Mouse (Mus musculus) adrenal gland, adult 8-10 months (tissue): ENCODE results near the gene Gramd1a. TPM values are rescaled to one million over a fixed set of nuclear protein-coding genes. Genes with fewer than 3 reads are reported as not detected.

Experiments used
- DNase-seq: peaks from one replicate; pipeline ENCODE4 v3.0.0; 2022
- total RNA-seq, 4 experiments: library from RNA; stranded (reverse); gene quantifications; 2 replicates each; pipeline ENCODE4 v1.2.4; 2022

Gramd1a gene
- total RNA-seq, 4 experiments from 2014 or later, result 37.7 to 65.1 (median 55.4) TPM

DNA sequence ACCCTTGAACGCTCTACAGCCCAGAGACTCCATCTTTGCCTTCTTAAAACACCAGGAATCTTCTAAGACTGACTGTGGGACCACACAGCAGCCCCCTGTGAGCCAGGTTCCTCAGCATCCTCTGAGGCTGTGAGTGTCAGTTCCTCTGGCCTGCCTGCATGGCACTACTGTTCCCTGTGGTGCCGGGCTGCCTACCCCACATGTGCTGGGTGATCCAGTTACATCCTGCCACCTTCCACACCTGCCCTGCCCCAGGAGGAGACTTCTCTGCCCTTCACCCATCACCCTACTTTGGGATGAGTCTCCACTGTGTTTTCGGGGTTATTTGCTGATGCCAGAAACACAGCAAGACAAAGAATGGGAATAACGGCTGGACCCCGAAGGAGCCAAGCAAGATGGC, 36.1 kb downstream of the Gramd1a start:
- DNase-seq, result no peak

DNA sequence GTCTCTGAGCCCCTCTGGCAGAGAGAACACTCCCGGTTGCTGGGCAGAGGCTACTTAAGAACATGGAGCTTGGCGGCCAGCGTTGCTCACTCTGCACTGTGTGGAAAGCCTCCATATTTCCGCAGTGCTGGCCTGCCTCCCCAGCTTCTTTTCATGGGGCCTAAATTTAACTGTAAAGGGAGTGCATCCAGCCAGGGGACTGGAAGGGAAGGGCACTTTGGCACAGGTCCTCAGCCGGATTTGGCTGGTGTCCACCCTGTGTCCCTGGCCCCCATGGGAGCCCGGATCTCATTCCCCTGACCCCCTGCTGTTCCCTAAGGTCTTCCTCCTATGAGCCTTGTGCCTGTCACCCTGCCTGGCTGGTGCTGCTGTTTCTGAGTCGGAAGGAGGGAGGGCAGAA, 37.2 kb downstream of the Gramd1a start:
- no peak for DNase-seq

DNA sequence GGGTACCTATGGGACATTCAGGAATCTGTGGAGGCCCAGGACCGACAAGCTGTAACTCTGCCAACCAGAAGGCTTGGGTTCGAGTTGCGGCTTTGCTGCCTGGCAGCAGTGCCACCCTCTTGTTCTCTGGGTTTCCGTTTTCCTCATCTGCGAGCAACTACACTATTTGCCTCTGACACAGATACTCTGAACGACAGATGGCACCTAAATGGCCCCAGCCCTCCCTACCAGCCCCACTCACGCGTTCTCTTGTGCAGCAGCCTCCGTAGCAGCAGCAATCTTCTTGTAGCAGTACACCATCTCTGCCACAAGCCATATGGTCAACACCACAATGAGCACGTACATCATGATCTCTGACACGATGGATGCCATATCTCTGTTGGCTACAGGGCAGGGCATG, 38.2 kb downstream of the Gramd1a start:
- DNase-seq, result no peak

DNA sequence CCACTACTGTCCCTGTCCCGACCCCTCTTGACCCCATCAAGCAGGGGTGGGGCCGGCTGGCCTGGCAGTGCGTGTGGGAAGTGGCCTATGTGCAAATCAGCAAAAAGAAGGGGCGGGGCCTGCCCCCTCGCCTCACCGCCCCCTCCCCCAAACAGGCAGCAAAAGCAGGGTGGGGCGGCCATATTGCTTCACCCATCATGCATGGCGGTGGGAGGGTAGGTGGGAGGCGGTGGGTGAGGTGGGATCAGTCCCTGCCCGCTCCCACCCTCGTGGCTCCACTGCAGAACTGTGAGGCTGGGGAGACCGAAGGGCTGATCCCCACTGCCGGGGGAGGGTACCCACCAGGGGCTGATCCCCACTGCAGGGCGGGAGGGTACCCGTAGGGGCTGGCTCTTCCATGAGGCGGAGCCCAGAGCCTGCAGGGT, 39.0 kb downstream of the Gramd1a start:
- no peak for DNase-seq

DNA sequence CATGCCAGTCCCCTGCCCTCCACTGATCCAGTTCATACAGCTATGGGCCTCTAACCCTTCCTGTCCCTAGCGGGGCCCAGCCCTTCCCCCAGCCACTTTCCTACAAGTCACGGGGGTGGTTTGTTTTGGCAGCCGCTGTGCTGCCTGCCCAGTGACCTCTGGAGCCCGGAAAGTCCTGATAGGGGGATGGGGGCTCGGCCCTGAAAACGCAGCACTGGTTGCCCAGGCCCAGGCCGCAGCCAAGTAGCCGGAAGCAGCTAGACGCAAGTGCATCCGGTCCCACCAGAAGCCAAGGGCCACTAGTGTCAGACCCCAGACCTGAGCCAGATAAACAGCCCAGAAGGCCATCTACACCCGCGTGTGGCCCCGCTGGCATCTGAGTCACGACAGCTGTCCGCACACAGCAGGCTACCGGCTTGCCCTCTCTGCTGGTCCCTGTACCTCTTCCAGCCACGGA, 40.1 kb downstream of the Gramd1a start:
- peak; percentile 72 for DNase-seq

DNA sequence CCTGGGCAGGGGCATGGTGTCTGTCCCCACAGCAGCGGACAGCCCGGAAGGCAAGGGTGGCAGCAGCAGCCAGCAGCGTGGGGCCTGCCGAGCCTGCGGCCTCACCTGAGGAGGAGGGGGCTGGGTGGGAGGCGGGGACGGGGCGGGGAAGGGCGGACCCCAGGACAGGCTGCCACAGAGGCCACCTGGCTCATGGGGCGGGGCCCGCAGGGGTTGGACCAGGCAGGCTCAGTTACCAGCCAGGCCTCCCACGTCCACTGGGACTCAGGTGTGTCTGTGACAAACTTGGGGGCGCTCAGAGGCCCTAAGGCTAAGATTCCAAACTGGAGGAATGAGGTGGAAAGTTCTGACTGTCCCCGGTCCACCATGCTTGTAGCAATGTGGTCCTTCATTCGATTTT, 40.5 kb downstream of the Gramd1a start, which contains the start of gene Hpn:
Hpn (minus strand) TSS at position 109 of the 400 bp plus-strand sequence.
- no peak for DNase-seq

DNA sequence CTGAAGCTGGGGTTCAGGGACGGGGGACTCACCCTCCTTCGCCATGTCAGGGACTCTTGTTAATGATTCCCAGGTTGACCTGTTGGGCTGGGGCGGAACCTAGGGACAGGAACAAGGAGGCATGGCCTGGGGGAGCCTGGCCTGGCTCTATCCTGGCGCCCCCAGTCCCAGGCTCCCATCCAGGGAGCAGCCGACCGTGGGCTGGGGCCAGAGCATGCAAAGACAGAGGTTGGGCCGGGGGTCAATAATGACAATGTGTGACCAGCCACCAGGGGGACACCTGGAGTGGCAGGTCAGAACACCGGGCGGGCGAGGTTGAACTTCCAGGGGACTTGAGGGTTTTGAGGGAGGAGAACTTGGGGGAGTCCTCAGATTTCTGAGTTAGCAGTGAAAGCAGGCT, 41.0 kb downstream of the Gramd1a start:
- no peak for DNase-seq

DNA sequence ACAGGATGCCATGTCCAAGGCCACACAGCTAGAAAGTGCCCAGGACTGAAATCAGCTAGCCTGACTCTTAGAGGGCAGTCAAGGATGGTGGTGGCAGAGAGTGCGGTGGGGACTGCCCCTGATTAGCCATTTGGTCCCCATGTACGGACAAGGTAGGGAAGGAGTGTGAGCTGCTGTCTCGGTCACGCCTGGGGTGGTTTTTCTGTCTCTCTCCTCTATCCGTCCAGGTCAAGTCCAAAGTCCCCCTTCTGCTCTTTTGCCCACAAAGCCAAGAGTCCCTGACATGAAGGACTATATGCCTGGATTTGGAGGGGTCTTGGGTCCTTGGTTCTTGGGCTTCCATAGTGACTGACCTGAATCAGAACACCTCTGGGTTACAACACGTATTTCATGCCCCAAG, 41.9 kb downstream of the Gramd1a start:
- DNase-seq, result no peak

DNA sequence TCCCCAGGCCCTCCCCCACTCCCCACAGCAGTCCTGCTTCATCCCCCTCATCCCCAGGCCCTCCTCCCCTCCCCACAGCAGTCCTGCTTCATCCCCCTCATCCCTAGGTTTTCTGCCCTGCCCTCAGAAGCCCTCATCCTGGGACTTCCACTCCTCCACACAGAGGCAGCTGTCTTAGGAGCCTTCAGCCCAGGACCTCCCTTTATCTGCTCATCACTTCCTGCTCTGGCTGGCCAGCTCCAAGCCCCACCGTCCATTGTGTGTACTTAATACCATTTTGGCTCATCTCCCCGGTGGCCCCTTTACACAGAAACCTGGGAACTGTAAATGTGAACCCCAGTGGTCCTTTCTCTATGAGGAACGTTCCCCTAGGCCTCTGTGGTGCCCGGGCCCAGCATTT, 43.7 kb downstream of the Gramd1a start:
- no peak for DNase-seq

DNA sequence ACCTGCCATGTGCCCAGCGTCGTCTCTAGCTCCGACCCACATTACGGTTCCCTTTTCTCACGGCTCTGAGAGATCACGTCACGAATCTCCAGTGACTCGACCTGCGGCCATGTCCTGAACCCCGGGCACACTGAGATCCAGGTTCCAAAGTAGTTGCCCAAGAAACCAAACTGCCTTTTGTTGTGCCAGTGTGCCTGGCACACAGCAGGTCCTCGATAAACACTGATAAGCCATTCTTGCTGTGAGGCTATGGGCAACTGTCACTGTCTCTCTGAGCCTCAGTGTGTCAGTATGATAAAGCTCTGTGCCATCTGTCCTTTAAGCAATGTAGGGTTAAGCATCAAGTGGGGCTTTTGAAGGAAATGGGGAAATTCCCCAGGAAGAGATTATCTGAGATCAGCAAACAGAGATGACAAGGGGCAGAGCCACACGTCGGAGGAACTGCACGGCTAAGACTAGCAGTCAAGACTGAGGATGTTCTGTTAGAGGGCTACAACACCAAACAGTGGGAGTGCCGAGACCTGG, 44.8 kb downstream of the Gramd1a start:
- DNase-seq, result no peak

DNA sequence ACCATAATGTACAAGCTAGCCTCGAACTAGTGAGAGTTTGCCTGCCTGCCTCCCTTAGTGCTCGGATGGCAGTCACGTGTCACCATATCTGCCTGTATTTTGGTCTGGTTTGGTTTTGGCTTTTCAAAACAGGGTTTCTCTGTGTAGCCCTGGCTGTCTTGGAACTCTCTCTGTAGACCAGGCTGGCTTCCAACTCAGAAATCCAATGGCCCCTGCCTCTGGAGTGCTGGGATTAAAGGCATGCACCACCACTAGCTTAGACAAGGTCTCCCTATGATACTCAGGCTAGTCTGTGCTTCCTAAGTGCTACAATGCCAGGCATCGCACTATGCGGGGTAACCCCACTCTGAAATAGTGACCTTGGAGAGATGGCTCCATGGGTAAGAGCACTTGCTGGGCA, 45.9 kb downstream of the Gramd1a start:
- no peak for DNase-seq

DNA sequence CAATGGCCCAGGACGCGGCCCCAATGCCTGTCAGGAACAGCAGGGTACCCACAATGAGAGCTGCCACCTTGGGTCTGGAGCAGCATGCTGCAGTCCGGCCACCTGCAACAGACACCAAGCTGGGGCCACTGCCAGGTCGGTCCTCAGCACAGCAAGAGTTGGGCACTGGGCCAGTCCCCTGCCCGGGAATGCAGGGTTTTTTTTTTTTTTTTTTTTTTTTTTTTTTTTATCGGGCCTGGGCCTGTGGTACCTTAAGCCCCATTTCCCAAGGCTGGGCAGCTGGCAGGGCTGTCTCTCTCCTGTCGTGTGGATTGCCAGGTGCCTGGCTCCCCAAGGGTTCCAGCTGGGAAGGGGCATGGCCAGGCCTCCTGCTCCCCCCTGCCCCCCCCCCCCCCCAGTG, 46.6 kb downstream of the Gramd1a start:
- DNase-seq, result no peak

DNA sequence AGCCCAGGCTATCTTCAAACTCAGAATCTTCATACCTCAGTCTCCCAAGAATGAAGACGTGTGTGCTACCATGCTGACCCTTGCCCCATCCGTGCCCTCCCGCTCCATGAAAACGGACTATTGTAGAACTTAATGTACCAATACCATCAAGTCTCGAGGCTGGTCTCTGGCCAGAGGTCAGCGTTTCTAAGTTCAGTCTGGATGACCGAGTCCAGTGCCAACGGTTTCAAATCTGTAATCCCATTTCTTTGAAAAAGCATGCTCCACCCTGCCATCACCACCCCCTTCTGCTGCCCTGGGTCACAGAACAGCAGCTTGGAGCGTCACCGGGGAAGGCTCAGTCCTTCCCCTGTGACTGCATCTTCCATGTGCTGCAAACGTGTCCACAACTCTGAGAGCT, 47.9 kb downstream of the Gramd1a start:
- no peak for DNase-seq

DNA sequence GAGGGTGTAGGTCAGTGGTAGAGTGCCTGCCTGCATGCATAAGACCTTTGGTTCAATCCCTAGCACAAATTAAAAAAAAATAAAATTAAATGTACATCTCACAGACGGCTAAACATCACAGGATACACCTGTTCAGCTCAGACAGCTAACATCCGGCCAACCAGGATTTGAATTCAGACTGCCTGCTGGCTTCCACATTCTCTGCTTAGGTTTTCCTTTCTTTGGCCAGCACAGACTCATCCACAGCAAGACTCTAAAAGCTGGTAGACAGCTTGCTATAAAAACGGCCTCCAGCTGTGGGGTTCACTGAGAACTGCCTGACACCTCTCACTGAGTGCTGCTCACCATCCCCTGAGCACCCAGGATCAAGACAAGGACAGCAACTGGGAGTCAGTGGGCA, 49.5 kb downstream of the Gramd1a start:
- no peak for DNase-seq

DNA sequence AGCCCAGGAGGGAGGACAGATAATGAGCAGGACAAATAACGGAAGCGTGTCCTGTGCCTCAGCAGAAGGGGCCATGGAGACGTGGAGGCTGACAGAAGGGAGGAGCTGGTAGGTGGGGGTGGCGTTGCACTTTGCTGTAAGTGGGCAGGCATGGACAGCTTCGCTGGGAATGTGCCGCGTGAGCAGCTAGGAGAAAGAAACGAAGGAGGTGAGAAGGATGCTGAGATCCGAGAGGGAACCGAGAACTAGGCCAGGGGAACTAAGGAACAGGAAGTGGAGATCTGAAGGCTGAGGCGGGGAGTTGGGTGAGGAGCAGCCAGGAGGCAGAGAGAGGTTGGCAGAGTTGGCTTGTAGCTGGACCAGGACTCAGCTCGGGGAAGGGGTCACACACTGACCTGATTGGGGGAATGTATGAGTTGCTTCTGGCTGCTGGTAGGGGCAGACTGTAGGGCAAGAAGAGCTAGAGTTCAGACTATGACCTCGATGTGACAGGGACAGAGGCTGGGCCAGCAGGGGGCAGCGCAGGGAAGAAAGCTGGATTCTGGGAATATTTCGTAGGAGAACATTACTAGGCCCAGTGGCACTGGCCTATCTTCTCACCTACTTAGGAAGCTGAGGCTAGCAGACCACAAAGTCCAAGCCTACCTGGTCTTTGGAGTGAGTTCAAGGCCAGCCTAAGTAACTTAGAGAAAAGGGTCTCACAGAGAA, 50.5 kb downstream of the Gramd1a start:
- no peak for DNase-seq

DNA sequence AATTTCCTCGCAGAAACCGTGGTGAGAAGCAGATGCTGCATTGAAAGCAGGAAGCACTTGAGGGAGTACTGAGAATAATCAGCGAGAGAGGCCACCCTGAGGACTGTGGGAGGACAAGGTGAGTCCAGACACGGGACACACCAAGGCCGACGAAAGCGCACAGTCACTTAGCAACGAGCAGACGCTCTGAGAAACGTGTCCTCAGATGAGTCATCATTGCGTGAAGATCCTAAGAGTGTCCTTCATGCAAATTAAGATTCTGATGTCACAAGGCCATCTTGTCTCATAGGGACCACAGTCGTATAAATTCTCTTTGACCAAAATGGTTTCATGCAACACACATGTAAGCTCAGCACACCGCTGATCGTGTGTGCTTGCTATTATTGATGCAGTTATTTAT, 54.9 kb downstream of the Gramd1a start:
- peak; percentile 82 for DNase-seq

DNA sequence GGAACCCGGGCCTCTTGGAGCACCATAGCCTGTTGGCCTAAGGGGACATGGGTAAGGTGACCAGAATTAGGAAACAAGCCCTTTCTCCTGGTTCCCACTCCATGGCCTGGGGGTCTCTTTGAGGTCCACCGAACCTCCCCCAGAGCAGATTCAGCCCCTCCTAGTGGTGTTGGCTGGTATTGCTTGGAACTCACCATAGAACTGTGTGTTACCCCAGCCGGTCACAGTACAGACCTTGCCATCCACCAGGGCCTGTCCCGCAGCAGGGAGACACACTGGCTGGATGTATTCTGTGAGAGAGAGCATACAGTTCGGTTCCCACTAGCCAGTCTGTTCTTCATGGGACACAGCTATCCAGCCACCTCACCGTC, 56.1 kb downstream of the Gramd1a start:
- no peak for DNase-seq

DNA sequence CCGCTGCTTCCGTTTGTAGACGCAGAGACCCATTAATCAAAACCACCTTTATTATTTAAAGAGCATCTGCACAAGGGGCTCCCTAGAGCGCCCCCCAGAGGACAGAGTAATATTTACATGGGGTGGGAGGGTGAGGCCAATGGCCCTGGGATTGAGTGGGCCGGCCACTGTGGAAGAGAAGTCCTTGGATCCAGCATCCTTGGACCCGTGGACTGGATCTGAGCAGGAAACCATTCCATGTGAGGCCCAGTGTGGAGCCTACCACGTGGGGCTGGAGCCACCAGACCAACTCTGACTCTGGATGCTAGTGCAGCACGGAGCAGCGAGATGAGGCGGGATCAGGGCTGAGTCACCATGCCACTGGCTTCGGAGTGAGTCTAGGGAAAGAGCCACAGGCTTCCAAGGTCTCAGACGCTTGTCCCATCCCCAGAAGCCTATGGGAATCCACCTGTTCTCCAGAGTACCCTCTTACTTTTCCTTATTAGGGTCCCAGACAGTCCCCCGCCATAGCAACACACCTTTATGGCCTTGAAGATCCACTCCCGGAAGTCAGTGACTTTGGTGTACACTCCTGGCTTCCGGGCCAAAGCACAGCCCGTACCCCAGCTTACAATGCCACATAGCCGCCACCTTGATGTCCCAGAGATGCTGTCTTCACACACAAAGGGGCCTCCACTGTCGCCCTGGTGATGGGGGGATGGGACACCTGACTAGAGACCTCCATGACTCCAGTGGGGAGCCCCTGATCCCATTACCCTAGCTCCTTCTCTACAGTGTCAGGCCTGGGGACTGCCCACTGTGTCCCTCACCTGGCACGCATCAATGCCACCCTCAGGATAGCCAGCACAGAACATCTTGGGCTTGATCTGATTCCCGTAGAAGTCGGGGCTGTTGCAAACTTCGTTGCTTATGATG, 56.7 kb downstream of the Gramd1a start:
- peak; percentile 72 for DNase-seq

DNA sequence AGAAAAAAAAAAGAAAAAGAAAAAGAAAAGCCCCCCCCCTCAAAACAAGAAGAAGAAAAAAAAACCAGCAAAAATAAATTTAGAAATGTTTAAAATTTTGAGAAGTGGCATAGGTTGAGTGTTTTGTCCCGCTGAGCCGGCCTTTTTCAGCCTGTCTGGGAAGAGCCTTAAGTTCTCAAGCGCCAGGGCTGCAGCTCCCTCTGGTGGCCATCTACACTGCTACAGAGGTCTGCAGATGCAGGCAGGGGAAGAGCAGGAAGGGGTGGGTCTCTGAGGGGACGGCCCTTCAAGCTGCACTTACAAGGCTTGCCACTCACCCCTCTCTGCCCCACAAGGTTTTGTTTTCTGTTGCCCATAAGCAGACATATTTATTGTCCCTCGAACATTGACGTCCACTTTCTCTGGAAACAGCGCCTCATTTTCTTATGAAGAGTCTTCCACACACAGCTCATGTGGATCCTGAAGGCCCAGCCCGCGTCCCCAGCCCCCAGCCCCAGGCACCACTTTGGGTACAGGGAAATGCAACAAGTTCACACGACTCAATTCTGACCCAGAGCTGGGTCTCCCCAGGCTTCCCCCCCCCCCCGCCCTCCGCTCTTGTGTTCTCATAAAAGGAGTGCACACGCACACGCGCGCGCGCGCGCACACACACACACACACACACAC, 58.0 kb downstream of the Gramd1a start:
- peak; percentile 83 for DNase-seq

DNA sequence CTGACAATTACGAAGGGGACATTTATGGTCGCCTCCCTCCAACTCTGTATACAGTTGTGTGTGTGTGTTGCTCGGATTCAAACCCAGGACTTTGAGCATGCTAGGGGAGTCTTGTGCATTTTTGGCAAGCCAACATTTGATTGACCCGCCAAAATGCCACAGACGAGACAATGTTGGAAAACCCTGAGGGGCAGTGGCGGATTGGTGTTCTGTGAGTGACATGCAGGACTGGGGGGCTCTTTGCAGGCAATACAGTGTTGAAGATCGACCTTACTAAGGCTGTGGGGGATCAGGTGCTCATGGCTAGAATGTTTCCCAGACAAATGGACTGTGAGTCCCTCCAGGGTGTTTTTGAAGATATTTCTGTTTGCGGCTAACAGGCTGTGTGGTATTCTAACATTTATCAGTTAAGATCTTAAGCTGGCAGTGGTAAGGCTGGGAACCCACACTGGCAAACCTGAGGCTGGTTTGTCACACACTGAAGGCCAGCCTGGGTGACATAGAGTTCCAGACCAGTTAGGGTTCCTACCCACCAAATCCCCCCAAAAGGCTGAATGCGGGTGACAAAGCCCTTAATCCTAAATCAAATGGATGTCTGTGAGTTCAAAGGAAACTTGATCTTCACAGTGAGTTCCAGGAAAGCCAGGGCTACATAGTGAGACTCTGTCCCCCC, 58.7 kb downstream of the Gramd1a start:
- DNase-seq, result no peak

DNA sequence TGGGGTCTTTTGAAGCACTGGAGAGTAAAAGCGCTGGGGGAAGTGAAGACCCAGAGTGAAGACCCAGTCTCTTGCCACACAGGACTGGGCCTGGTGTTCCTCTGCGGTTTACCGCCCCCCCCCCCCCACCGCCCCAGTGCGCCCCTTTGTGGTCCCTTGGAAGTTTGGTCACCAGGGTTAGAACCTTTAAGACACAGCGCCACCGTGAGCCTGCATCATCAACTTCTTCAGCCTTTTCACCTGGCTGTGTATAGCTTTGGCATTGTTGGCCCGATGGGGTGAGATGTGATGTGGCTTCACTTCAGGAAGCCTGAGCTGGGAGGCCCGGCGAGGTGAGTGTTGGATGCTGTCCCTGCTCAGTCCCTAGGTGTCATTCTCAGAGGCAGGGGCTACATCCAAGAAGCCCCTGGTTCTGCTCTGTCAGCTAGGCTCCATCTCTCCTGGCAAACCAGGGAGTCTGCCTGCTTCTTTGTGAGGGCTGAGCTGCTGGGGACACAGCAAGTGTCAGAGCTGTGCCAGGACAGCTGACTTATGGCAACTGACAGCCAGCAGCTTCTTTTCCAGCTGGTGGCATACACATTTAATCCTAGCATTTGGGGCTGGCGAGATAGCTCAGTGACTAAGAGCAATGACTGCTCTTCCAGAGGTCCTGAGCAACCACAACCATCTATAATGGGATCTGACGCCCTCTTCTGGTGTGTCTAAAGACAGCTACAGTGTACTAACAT, 60.8 kb downstream of the Gramd1a start:
- no peak for DNase-seq

DNA sequence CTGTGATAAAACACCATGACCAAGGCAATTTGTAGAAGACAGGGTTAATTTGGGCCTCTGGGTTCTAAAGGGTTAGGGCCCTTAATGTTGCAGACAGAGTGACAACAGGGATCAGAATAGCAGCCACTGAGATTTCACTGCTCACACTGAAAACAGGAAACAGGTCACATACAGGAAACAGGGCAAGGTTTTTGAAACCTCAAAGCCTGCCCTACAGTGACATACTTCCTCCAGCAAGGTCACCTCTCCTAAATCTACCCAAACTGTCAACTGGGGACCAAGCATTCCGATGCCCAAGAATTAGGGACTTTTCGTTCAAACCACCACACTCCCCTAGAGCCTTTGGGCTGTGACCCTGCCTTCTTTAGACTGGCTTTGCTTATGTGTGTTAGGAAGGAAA, 66.0 kb downstream of the Gramd1a start:
- no peak for DNase-seq
